Mouse (Mus musculus) left cerebral cortex, adult 8-10 months (tissue): ENCODE measurements at regions not wholly inside any gene's neighbourhood (a gene's known extent, or its start where the extent isn't known, plus 50 kb on each side); places are given as distances from the start of the nearest gene placed in this dataset.
"Not testable (repeated sequence)": the region's sequence is repeated elsewhere in the genome, so short reads cannot be mapped to it uniquely, and the experiment has no call there.

Source experiments
- DNase-seq, 2 experiments: peaks; one replicate each; pipeline ENCODE4 v3.0.0; 2022; ENCODE audit warnings: low spot score in 2 of 2

DNA sequence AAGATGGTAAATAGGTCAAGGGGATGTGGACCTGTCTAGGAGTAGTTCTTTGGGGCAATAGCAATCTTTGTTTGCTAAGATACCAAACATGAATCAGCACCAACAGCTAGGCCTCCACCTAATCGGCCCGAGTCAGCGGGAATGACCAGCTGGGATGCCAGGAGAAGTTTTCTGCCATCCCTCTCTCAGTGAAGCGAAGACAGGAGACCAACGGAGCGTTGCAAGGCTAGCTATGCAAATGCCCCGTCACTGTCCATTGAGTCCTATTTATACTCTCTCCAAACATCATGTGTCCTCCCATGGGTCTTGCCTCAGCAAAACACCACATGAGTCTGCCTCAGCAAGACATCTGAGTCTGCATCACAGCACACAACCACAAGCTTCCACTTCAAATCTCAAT is 439.7 kb upstream of the Auts2 start:
- DNase-seq, result no peak

DNA sequence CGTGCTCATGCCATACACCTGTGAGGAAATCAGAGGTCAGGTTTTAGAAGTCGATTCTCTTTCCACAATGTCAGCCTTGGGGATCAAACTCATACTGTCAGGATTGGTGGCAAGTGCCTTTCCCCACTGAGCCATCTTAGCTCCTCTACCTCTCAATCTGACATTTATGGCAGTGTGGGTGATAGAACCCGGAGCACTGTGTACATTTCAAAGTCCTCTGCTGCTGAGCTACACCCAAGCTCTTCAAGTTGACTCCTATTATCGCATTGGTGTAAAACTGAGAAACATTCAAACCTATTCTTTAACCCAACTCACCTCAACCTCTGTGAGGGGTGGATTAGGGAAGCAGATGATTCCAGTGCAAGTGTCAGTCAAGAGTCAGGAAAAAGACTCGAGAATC is 435.9 kb upstream of the Auts2 start:
- DNase-seq, result no peak

DNA sequence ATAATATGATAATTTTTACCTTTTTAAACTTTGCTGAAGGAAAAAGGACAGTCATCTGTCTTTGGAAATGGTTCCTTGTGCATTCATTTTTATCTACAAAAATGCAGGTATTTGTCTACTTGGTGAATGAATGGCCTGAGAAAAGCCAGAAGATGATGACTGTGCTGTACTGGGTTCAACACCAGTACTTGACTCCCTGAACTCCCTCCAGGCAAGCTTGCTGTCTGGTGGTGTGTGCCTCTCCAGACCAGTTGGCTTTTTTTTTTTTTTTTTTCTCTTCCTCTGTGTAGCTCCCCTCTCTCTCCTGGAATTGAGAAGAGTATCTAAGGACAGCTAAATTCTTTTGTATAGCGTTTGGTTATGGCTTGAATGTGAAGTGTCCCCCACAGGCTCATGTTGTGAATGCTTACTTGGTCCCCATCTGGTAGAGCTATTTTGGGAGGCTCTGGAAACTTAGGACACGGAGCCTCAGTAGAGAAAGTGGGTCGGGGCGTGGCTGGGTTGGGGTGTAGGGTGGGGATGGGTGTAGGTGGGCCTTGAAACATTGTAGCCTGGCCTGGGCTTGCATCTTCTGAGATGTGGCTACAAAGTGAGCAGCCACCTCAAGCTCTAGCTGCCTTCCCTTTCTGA is 432.3 kb upstream of the Auts2 start:
- DNase-seq, result no peak

DNA sequence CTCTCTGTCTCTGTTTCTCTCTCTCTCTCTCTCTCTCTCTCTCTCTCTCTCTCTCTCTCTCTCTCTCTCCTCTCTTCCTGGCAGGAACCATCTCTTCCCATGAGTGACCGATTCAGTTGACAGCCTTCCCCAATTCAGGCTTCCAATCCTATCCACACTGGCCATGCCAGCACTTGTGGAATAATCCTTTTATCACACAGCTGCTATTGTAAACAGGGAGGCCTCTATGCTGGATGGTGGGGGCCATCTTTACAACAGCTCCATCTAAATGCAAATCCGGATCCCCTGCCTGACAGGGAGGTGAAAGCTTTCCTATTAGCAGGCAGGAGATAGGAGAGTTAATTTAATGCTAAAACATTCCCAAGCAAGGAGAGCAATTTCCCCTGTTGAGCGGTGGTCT is 431.7 kb upstream of the Auts2 start:
- no peak for DNase-seq

DNA sequence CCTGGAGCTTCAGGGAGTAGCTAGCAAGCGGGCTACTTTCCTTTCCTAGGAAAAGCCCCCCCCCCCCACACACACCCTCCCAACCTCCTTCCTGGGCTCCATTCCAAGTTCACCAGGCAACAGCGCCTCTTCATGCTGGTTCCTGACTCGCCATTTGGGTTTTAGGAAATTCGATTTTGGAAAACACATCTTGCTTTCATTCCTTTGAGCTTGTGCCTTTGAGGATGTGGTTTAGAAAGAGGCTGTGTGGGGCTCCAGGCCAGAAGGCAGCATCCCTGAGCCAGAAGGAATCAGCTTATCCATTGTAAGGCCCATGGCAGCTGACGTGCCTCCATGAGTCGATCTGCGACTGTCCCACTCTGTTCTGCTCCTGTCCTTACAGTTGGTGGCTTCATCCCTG is 427.9 kb upstream of the Auts2 start:
- DNase-seq, result no peak

DNA sequence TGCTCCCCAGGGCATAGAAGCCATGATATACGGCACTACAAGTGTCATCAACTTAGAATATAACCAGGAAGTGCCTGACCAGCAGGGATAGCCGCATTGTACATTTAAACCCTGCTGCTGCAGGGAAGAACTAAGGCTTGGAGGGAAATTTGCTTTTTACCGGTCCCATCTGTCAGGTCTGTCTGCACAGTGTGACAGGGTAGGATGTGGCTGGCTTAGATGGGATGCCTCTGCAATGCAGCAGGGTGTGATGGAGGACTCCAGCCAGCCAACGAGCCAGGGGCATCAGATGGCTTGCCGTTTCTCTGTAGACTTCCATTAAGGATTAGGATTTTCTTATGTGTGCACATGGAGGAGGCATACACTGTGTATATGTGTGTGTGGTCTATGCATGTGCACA is 426.2 kb upstream of the Auts2 start:
- DNase-seq, result no peak

DNA sequence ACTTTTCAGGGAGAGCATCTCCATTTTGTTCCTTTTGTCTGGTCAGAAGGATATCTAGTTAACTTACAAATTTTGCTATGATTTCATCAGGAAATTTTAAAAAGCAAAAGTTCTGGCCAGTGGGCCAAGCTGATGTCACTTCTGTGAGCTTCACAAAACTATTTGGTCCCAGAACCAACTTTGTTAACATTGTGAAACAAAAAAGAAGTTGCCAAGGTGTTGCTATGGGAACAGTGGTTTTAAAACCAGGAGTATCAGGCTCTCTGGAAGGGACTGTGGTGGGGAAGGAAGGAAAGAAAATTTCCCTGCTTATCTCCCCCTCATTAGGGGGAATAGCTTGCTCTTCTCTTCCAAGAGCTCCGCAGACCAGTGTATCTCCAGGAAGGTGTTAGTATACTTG is 416.8 kb upstream of the Auts2 start:
- no peak for DNase-seq

DNA sequence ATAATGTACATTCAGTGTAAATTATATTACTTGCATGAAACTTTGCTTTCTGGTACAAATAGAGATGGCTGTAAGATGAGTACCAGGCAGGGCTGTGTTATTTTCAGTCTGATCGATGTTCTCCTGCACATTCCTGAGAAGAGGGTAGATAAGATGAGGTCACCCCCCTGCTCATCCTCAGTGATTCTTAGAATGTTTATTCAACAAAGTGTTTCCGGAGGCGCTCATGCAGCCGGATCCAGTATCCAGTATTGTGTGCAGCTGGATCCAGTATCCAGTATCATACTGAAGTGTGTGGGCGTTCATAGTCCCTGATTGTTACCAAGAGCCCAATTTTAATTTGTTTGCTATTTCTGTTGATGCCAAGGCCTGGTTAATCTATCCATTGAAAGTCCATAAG is 413.0 kb upstream of the Auts2 start:
- no peak for DNase-seq

DNA sequence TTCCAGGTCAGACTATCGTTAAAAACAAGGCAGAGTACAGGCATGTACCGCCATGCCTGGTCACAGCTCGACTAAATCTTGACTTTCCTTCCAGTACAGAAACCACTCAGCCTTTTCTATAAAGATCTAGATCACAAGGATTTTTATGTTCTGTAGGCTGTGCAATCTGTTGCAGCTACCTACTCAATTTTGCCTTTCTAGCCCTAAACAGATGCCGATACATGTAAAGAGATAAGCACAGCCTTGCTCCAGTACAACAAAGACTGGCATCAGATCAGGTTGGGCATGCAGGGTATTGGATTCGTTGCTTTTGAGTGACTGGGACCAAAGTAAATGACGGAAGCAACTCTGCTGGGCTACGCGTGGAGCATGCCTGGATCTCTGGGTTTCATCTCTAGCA is 411.9 kb upstream of the Auts2 start:
- DNase-seq, result peak in 1 of 2 experiments; percentile 29

DNA sequence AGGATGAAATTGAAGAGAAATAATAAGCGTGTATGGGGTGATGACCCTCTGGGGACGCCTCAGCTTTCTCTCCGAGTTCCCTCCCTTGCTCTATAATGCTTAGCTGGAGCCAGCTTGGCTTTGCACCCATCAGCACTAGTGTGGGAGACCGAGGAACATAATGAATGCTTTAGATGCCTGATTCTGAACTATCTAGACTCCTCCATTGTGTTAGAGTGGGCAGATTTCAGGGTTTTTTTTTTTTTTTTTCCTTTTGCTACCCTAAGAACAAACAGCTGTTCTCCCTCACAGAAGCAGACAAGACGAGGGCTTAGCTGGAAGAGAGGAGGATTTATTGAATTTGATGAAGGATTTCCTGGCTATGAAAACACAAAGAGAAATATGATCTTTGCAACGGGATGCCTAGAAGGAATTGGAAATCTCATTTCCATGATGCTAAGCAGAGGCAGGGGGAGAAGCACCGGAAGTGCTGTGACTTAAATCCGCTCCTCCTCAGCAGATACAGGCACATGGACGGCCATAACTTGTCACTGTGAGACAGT is 390.4 kb upstream of the Auts2 start:
- peak in 1 of 2 experiments; percentile 7 for DNase-seq

DNA sequence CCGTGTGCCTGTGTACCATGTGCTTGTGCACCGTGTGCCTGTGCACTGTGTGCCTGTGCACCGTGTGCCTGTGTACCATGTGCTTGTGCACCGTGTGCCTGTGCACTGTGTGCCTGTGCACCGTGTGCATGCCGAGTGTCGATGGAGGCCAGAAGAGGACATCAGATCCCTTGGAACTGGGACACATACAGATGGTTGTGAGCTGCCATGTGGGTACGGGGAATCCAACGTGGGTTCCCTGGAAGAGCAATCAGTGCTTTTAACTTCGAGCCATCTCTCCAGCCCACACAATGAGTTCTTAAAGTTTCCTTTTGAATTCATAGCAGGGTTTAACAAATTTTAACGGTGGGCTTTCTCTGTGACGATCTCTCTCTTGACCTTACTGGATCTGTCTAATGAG is 386.8 kb upstream of the Auts2 start:
- DNase-seq, result not testable (repeated sequence)

DNA sequence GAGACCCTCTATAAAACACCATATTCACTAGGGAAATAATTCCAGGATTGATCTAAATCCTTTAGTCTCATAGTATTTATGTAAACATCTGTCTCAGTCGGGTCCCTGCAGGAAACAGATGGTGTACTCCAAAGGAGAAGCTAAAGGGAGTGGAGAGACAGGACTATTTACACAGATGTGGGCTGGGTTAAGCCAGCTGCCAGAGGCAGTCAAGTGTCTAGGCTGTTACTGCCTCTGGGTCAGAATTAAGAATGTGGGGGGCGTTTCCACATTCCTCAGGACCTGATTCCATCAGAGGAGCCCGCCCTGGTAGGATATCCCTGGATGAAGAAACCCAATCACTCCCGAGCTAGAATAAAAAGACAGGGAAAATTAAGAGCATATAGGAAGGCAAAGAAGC is 380.2 kb upstream of the Auts2 start:
- DNase-seq, result no peak

DNA sequence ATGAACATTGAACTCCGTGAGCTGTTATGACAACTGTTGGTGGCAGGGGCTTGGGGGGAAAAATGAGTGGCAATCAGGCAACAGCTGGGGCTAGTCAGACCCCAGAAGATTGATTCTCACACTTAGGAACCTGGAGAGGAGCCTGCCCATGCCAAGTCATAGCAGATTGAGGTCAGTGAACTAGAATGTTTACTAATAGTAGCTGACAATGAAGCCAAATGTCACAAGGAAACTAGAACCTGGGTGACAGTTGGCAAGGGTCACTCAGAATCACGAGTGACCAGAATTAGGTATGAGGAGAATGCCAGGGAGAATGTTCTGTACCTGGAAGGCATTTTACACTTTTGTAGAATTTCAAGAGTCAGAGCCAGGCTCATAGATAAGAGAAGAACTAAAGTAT is 365.9 kb upstream of the Auts2 start:
- no peak for DNase-seq

DNA sequence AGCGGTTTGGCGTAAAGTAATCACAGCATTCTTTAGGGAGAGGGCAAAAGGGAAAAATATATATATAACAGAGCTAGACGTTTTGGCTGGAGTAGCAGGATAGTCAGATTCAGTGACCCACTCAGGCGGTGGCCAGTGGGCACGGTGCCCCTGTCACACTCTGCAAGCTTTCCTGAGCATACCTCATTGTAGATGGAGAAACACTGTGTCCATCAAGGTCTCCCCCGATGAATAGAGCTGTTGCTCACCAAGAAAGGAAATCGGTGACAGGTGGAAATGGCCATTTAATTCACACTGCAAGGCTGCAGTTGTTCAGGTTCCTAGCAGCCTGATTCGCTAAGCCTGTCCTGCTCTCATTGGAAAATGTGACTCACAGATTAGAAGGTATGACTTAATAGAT is 365.1 kb upstream of the Auts2 start:
- no peak for DNase-seq

DNA sequence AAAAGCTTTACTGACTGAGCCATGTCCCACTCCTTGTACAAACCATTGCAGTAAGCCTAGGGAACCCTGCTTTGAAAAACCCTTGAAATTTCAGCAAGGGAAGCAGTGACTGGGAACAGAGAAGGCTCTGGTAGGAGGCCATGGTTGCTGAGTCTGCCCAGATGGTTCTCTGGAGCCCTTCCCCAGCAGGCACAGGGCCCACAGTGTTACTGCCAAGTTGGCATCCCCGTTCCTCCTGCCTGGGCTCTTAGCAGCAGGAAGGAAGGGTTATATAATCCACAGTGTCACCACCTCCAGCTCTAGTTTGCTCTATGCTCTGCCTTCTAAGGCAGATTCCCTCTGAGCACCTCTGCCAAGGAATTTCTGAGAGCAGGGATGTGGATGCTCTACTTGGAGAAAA is 349.4 kb upstream of the Auts2 start:
- peak; percentile 68 to 95 for DNase-seq

DNA sequence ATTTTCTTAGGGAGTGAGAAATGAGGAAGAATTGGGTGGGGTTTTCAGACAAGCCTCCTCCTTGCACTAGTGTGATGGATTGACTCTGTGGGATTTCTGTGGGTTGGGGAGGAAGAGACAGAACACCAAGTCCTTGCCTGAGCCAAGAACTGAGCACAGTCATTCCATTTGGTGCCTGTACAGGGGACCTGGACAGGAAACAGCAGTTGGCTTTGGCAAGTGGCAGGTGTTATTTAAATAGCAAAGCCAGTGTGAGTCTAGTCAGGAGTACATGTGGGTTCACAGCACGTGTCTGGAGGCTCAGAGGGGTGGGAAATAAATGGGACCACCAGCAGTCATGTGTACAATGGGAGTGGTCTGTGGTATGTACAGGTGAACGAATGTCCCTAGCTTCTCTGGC is 341.0 kb upstream of the Auts2 start:
- no peak for DNase-seq

DNA sequence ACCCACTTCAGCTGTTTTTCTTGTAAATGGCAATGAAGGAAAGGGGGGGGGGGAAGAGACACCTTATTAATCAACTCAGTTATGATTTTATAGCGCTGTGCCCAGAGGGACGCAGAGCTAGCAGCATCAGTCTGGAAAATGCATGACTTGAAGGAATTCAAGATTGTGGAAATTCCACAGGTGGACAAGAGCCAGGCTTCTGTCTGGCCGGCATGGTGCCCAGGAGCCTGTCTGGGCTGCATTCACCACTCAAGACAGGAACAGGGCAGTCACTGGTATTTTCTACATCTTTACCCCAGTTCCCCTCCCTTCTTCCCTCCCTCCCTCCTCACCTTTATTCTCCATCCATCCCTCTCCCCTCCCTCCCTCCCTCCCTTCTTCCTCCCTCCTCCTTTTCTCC is 339.1 kb upstream of the Auts2 start:
- no peak for DNase-seq

DNA sequence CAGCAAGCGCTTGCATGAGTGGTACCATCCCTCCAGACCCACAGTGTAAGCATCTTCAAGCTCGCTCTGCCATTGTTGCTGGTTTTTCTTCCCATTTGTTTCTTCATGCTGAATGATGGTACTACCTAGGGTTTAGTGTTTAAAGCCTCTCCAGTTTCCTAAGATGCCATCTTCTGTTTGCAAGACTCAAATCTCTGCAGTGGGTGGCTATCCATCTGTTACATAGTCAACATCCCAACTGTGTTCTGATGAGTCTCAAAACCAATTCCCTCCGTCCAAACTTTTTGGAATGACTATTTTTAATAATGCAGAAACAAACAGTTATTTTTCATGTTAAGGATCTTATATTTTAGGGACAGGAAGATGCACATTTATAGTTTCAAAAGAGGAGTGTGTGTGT is 338.0 kb upstream of the Auts2 start:
- no peak for DNase-seq

DNA sequence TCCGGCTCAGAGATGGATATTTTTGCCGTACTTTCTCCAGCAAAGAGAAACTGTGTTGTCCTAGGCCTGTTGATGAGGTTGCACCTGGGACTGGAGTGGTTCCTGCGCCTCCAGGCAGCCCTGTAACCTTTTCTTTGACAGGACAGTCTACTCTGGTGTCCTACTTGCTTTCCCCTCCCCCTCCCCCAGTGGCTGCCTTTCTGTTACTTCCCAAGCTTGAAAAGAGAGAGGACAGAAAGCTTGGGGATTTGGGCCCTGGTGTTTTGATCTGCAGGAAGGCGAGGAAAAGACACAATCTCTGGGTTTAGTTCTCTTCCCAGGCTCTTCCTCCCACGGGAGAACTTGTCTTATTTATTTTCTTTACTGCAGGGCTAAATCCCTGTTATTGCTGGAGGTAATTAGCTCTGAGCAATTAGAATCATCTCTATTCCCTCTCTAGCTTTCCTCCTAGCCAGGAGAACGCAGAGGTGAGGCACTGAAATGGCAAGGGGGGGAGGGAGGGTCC is 333.2 kb upstream of the Auts2 start:
- DNase-seq, result no peak

DNA sequence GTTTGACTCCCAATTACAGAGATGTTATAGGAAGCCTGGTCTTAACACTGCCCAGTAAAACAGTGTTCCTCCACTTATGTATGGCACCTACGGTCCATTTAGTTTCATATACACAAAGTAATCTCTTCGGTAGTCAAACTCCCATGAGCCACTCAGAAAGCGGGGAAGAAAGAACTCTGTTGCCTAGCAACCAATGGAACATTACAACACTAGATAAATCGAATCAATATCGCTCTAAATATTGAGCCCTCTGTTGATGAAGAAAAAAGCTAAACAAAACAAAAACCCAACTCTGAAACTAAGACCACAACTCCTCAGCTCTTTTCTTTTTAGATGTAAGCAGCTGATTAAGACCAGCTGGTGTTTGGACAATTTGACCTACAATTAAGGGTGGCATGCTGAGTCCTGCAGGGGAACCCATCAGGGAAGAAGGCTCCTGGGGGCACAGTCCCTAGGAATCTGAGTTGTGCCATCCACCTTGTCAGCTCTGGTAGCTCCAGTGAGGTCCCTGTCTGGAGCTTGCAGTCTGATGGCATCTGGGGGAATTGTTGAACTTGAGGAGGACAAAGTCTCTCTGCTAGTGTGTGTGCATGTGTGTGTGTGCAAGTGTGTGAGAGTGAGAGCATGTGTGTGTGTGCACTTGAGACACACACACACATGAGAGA is 315.8 kb upstream of the Auts2 start:
- no peak for DNase-seq

DNA sequence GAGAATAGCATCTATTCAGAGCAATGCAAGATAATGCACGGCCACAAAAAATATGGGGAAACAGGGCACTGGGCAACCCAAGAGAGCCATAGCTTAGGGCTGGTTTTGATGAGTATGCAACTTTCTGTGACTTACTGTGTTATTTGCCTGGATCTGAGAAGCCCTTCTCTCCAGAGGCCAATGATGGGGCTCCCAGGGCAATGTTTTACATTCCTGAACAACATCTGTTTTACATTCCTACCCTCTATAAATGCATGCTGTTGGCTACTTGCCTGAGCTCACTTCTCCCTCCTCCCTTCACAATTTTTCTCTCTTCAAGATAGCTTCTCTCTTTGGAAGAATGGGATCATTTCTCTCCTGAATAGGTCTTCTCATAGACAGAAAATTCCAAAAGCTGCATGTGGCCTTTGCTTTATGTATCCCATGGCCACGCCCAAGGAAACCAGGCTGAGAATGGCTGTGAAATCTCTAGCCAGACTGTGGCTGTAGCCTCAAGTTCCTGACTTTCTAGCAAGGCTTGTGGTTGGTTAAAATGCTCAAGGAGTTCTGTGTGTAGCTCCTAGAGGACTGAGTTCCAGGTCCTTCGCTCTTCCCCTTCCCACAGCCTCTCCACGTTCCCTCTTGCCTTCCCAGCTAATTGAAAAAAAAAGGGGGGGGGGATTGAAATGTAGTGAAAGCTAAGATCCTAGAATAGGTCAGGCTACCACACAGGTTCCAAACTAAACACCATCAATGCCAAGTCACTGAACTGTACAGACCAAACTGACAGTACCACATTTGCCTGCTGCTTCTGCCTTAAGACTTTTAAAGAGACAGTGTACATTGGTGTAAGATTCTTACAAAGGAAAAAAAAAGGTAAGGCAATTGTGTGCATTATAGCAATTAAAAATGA is 312.7 kb upstream of the Auts2 start:
- no peak for DNase-seq

DNA sequence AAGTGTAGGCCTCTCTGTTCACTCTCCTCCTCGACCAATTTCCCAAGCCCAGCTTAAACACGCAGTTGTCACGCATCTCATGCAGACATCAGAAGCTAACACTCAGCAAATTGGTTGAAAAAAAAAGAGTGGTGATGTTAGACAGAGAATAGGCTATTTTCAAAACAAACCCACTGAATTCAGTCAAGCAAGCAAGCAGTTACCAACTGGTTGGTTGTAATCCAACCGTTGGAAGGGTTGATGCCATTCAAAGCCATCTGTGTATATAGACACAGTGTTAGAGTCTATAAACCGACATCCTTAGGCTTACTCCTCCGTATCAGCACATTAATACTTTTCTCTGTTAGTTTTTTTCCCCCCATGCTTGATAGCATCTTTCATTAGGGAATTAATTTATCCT is 307.6 kb upstream of the Auts2 start:
- no peak for DNase-seq
